Mouse (Mus musculus): ENCODE measurements at regions not wholly inside any gene's neighbourhood (a gene's known extent, or its start where the extent isn't known, plus 50 kb on each side); places are given as distances from the start of the nearest gene placed in this dataset.

GRCm38 (mm10) chr5:97222489-97223237 is 111.3 kb upstream of the Paqr3 start:
- DNase-seq = no peak

- no peak for DNase-seq
These were observed 107.3 kb upstream of the Paqr3 start for GRCm38 (mm10) chr5:97218712-97219111.

GRCm38 (mm10) chr5:97205606-97206005 is 94.2 kb upstream of the Paqr3 start:
- peak; percentile 44 for DNase-seq

GRCm38 (mm10) chr5:97204337-97204736 is 92.9 kb upstream of the Paqr3 start:
- peak; percentile 88 for DNase-seq

- DNase-seq = no peak
These were observed 92.2 kb upstream of the Paqr3 start for GRCm38 (mm10) chr5:97203646-97204045.

GRCm38 (mm10) chr5:97202557-97202956 is 91.2 kb upstream of the Paqr3 start:
- no peak for DNase-seq

GRCm38 (mm10) chr5:97200655-97201054 is 89.3 kb upstream of the Paqr3 start:
- no peak for DNase-seq

GRCm38 (mm10) chr5:97195281-97195660 is 83.9 kb upstream of the Paqr3 start:
- DNase-seq = peak; percentile 94

GRCm38 (mm10) chr5:97194656-97195280 is 83.4 kb upstream of the Paqr3 start:
- no peak for DNase-seq

GRCm38 (mm10) chr5:97192656-97193055 is 81.3 kb upstream of the Paqr3 start:
- DNase-seq = no peak

- no peak for DNase-seq
These were observed 79.3 kb upstream of the Paqr3 start for GRCm38 (mm10) chr5:97190695-97191094.

- no peak for DNase-seq
These were observed 73.1 kb upstream of the Paqr3 start for GRCm38 (mm10) chr5:97184512-97184911.

GRCm38 (mm10) chr5:97181249-97181648 is 69.9 kb upstream of the Paqr3 start:
- no peak for DNase-seq

- no peak for DNase-seq
These were observed 63.0 kb upstream of the Paqr3 start for GRCm38 (mm10) chr5:97174446-97174845.

- DNase-seq = no peak
These were observed 56.2 kb upstream of the Paqr3 start for GRCm38 (mm10) chr5:97167401-97168249.

- no peak for DNase-seq
These were observed 54.9 kb upstream of the Paqr3 start for GRCm38 (mm10) chr5:97166128-97166883.

All from cerebellum, adult 9-11 months (tissue).